Mouse (Mus musculus) ovary, postnatal 14 days (tissue): ENCODE measurements at regions not wholly inside any gene's neighbourhood (a gene's known extent, or its start where the extent isn't known, plus 50 kb on each side); places are given as distances from the start of the nearest gene placed in this dataset.

Experiments used
- DNase-seq: peaks from one replicate; pipeline ENCODE4 v3.0.0; 2022; ENCODE audit warnings: low spot score

DNA sequence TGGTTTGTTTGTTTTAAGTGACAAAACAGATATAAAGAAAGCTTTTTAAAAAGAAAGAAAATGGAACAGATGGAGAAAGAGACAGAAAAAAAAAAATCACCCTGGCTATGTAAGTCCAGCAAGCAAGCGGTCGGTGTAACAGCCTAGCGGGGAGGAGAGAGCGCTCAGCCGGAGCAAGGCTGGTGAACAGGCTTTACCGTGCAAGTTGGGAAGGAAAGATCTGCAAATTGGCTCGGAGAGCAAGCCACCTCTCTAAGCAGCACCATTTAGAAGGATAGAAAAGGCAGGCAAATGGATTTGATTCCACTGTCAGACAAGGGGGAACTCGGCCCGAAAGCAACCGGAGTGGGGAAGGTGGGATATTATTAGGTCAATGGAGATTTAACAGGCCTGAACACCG, 59.9 kb upstream of the Ppp2r5c start:
- no peak for DNase-seq

DNA sequence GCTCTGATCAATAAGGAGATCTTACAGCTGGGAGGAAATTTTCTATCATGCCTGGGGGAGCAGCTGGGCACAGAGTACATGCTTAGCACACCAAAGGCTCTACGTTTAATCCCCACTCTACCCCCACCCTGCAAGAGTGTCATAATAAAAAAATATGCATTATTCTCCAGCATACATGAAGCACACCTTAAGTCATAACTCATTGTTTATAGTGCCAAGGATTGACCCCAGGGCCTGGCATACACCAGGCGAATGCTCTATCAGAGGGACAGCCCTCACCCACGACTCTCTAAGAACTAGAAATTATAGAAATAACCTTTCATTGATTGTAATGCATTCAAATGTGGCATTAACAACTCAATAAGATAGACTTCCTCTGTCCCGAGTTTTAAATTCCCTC, 59.4 kb upstream of the Ppp2r5c start:
- no peak for DNase-seq

DNA sequence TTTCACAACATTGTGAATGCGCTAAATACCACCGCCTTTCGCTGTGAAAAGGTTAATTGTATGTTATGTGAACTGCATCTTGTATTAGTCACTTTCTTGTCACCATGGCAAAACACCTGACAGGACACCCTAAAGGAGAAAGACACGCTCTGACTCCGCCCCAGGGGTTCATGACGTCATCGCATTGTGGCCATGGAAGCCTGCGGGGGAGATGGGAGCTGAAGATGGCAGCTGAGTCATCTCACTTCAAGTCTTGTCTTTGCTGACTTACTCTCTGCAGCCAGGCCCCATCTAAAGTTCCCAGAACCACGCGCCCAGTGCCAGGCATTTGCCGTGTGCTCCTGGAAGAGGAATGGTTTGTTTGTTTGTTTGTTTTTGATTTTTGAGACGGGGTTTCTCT, 57.5 kb upstream of the Ppp2r5c start:
- DNase-seq: no peak

DNA sequence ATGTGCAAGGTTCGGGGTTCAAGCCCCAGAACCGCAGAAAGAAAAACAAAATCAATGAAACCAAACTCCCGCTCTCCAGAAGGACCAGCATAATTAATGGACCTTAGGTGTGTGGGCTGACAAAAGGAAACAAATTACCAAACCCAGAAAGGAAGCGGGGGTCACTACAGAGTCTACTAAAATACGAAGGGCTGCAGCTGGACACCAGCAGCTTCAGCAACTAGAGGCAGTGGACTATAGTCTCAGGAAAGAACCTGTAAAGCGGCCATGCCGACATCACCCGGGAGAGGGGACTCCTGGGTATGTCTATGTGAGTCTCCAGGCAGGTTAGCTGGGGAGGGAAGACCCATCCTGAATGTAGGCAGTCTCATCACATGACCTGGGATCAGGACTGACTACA, 55.5 kb upstream of the Ppp2r5c start:
- DNase-seq: no peak

DNA sequence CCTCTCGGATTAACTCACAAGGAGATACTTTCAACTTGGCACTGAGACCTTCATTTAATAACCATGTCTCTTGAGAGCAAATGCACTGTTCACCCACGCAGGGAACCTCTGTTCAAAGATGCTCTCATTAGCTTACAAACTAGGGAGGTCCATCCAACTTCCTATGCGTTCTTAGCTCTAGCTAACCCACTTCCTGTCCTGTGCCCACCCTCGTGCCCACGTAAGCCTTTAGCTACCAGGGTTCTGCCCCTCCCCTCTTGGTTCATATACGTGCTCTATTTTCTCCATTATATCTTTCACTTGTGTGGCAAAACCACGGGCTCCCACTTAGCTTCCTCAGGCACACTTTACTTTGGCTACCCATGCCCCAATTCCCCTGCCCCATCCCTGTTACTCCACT, 53.4 kb upstream of the Ppp2r5c start:
- DNase-seq: no peak
